Mouse (Mus musculus) ZHBTc4 (cell line): ENCODE measurements around the gene Cacng5.

Experiments
- DNase-seq: peaks from one replicate; pipeline ENCODE4 v3.0.0-alpha.2; 2011; ENCODE audit warnings: low read depth, low spot score

Cacng5 gene

DNA sequence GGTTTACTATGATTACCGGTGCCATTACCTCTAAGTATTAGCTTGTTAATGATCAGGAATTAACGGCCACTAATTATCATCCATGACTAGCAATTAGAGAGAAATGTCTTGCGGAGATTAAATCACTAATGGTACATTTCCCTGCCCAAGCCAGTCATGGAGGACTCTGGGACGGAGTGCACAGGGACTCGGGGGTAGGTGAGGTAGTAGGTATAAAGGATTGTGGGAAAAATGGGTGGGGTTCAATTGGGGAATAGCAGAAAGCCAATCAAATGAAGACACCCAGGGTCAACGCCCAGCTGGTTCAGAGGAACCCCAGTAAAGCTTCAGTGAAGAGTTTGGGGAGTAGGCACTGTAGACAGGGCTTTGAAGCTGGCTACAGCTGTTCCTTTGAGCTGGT, 27.5 kb downstream of the Cacng5 start:
- DNase-seq: no peak

DNA sequence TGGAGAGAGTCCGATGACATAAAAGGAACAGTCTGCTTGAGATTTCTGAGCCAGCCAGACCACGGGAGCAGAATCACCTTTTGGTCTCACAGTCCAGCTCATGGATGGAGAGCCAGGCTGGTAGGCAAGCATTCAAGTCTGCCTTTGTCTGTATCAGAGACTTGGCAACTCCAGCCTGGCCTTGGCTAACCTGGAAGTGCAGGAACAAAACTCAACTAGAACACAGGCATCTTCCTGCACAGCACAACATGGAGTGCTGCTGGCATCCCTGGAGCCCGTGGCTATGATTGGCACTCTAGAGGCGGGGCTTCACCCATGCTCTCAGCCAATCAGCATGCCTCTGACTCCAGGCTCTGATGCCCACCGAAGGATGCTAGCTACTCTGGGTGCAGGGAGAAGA, 38.0 kb downstream of the Cacng5 start:
- no peak for DNase-seq

DNA sequence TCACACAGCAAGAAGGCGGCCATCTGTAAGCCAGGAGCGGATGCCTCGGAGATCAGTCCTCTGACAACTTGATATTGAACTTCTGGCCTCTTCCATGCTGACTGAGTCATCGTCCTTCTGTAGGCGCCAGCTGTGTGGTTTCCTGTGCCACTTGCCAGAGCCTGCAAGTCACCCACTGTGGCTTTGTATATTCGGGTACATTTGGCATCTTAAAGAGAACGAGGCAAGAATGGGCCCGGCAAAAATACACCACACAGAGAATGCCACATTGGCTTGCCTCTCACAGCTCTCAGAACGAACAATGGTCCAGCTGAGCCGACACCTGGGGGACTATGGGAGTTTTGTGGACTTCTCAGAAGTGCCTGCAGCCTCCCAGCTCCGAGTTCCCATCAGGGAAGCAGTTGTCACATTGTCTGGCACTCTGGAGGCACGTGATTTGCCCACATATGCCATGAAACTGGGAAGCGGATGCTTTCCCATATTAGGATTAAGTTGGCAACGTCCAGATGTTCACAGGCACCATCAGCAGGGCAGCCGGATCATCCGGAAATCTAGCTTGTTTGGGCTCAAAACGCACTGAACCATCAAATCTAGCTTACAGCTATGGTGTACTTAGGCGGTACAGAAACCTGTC, 38.9 kb downstream of the Cacng5 start:
- no peak for DNase-seq

DNA sequence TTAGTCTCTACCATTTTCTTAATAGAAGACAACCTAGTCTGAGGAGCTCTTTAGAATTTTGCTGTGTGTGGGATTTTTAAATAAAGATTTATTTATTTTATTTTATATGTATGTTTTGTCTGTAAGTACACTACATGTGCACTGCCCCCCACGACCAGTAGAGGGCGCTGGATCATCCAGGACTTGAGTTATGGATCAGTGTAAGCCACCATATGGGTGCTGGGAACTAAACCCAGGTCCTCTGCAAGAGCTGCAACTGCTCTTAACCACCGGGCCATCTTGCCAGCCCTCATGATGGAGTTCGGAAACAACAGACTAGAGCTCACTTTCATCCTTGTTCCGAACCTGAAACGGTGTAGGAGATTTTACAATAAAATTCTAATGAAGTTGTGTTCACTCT, 42.1 kb downstream of the Cacng5 start:
- peak; percentile 15 for DNase-seq

DNA sequence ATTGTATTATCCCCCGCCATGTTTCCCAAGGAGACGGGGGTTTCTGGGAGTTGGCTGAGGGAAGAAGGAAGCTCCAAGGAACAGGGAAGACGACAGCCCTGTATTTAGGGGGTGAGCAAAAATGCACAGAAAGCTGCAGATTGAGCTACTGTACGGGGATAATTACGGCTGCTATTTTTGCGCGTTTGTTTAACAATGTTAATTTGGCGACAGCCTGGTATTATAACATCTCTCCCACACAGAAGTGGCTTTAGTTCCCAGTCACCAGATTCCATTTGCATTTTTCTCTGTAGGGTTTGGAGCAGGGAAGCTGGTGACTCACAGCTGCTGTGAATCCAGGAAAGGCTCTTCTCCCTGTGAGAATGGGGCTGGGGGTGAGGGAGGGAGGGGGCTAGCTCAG, 47.3 kb downstream of the Cacng5 start:
- no peak for DNase-seq

DNA sequence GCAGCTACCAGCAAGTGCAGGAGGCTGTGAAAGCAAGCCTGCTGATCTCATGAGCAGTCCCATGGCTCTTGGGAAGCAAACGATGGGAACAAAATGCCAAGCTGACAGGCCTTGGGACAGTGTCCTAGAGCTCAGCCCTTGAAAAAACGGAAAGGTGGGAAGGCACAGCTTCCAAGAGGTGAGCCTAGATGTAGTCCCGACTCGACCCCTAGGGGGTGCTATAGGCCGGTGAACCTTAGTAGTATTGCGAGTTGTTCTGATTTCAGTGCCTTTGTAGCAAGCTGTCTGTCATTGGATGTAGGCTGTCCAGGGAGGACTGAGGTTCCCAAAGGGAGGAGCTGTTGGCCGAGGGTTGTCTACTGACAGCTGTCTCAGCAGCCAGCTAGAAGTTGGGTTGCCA, 49.7 kb downstream of the Cacng5 start:
- DNase-seq: peak; percentile 85

DNA sequence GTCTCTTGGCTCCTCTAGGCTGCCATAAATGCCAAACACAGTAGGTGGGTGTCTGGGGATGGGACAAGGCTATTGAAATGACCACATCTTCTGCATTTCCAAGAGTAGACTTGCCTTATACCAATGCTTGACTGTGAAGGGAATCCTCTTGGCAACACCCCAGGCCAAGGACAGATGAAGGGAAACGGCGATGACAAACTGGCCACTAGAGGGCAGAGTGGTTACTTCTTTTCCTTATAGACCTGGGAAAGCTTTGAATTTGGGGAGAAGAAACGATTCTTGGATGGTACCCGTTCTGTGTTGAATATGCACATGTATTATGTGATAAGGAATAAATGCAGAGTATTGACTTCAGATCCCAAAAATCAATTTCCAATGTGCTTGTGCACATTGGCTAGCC, 50.8 kb downstream of the Cacng5 start:
- peak; percentile 74 for DNase-seq

DNA sequence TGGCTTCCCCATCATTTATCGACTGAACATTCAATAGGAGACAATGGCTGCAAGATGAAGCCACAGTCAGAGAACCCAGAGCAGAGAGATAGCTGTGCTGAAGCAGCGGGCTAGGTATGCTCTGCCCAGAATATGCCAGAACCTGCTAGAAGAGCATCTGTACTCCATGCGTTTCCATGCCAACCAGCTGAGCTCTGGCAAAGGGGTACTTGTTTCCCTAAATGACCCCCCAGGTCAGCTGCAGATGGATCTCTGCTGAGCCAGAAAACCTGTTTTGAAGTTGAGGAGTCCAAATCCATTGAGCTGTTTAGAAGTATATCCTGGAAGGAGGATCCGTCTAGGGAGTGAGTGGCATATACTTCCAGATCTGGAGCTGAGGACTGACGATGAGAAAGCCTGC, 53.1 kb downstream of the Cacng5 start:
- DNase-seq: no peak

DNA sequence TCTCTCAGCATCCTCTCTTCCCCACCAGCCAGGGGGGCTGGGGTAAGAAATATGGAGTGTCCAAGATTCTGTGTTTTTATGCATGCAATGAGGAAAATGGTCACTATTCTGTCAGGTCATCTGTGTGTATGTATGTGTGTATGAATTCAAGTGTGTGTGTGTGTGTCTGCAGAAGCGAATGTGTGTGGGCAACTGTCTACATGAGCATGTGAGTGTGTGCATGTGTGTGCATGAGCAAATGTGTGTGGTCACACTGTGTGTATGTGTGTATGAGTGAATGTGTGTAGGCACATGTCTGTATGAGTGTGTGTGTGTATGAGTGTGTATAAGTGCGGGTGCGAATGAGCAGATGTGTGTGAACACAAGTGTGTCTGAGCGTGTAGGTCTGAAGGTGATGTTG, 55.0 kb downstream of the Cacng5 start:
- DNase-seq: no peak

DNA sequence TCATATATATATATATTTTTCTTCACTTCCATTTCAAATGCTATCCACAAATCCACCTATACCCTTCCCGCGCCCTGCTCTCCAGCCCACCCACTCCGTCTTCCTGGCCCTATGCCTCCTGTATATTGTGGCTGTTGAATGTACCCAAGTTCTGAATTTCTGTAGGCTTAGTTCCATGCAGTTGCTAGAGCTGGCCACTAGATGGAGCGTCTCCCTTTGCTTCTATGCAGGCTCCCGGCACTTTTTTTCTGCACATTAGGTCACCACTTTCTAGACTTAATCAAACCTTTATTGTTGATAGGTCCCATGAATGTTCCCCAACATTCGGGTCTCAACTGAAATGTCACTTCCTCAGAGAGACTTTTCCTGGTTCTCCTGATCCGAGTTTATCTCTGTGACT, 55.6 kb downstream of the Cacng5 start:
- DNase-seq: peak; percentile 82

DNA sequence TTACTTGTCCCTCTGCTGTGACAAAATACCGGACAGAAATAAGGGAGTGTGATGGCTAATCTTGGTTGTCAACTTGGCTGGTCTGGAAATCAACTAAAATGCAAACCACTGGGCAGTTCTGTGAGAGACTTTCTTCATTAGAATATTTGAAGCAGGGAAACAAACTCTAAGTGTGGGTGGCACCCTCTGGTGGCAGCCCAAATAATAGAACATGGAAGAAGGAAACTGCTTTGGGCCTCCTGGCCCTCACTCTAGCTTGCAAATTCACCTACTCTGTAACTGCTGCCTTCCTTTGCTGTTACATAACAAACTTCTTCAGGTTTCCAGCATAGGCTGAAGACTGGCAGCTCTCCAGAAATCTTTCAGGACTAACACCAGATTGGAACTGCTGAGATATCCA, 61.8 kb downstream of the Cacng5 start:
- peak; percentile 54 for DNase-seq

DNA sequence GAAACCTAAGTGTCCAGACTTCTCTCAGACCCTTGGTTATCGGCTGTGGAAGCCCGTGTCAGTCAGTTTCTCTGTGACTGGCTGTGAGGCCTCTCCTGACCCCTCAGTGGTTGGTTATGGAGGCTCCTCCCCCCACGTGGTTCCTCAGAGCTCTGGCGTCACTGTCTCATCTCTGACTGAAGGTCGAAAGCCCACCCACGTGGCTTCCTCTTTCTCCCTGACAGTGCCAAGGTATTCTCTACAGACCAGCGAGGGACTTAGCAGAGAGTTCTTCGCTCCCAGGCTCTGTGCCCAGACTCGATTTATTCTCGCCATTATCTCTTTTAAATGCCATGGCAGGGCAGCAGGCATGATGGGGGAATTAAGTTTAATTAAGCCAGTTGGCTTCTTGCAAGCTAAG, 65.2 kb downstream of the Cacng5 start:
- peak; percentile 34 for DNase-seq

DNA sequence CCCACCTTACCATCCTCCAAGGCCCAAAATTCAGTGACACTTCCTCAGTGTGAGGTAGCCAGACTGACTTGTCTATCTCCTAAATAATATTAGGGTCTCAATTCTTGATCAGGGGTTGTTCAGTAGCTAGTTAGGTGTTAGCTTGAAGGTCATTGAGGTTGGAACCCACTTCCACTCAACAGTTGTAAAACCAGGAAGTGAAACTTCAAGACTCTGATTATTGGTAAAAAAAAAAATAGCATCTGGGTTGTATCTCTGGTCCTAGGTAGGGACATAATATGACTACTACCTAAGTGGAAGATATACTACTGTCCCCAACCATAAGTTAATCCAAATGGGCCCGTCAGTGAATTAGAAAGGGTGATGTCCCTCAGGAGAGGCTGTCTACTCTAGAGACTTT, 70.7 kb downstream of the Cacng5 start:
- DNase-seq: no peak

DNA sequence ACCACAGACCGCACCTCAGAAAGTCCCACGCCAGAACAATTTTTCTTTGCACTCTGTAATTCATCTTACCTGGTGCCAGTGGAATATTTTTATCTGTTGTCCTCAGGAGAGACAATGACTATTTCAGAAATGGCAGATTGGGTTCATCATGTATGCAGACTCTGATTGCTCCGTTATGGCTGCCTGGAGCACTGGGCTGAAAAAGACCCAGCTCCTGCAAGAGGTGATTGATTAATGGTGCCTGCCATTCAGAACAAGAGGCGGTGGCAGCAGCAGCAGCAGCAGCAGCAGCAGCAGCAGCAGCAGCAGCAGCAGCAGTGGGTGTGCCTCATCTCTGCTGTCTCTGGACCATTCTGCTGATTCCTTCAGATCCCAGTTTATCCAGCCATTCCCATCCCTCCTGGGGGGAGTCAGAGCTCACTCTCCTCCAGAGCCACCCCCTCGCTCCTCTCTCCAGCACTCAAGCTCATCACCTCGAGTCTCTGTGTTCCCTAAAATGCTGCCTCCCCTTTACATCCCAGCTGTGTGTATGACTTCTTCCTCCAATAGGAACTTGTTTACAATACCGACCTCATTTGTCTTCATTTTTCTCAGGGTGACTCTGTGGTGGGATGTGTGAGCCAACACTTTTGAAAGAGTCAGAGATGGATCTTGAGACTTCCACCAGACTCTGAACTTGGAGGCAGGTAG, 81.4 kb downstream of the Cacng5 start:
- no peak for DNase-seq
